Mouse (Mus musculus) heart, adult 8-10 months (tissue): Measurements from ENCODE around the gene Krtap17-1. TPM values are rescaled to one million over a fixed set of nuclear protein-coding genes. Genes with fewer than 3 reads are reported as not detected.

Source experiments
- DNase-seq: peaks from one replicate; pipeline ENCODE4 v3.0.0; 2022; ENCODE audit warnings: low spot score
- total RNA-seq, 4 experiments: library from RNA; stranded (reverse); gene quantifications; 2 replicates each; pipeline ENCODE4 v1.2.4; 2022

The Krtap17-1 gene
- total RNA-seq, 4 experiments from 2014 or later = not detected

DNA sequence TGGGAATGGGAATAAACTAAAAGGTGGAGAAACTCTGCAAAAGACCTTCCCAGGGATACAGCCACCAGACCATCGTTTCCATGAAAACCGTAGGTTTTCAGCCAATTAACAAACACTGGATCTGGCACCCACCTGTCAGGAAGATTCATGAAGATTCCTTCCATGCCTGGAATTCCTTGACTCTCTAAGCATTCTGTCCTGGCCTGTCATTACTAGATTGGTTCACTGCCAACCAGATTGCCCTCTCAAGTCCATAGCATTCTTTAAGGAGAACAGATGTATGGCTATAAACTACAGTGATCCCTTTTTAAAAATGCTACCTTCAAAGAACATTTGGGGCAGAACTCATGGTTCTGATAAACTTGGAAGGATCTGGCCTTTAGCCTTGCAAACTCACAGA is 27.8 kb downstream of the Krtap17-1 start:
- no peak for DNase-seq

DNA sequence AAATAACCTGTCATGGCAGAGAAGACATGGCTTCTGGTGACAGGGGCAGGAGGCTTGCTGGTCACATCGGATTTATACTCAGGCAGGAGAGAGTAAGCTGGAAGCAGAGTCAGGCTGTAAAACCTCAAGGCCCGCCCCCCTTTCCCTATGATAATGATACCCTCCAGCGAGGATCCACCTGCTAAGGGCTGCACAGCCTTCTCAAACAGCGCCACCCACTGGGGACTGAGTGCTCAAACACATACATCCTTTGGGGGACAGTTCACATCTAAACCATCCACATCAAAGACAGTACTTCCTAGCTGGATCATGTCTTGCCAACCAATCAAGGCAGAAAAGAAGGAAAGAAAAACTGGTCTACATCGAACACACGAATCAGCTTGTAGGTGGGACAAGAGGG is 29.6 kb downstream of the Krtap17-1 start:
- no peak for DNase-seq

DNA sequence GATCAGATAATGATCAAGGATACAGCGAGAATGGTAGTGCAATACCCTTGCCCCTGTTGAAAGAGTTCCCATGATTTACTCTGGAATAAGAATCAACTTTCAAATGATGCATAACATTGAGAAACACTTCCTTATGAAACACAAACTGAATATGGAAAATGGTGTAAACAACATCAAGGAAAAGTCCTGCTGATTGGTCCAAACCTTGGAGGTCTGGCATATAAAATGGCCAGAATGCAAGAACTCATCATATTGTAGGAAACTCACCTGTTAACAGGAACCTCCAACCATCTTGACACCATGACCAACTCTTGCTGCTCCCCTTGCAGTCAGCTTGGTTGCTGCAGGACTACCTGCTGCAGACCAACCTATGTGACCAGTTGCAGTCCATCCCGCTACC is 45.6 kb downstream of the Krtap17-1 start, which contains the start of gene Krtap9-5:
Gene Krtap9-5 (plus strand): TSS at position 301 of the 400 bp plus-strand sequence.
- DNase-seq = no peak

Other genes starting within 250 kb of the Krtap17-1 start
- not detected for gene Gm11595, start 221.1 kb downstream of the Krtap17-1 start, total RNA-seq
- gene Krtap4-8, start 213.3 kb downstream of the Krtap17-1 start, total RNA-seq = not detected
- gene Krtap4-9, start 208.8 kb downstream of the Krtap17-1 start, total RNA-seq = not detected
- gene Gm11596, start 200.5 kb downstream of the Krtap17-1 start, total RNA-seq = not detected
- not detected for gene Gm11569, start 195.1 kb downstream of the Krtap17-1 start, total RNA-seq
- gene Gm11554, start 189.5 kb downstream of the Krtap17-1 start, total RNA-seq = not detected
- gene Krtap4-13, start 184.1 kb downstream of the Krtap17-1 start, total RNA-seq = not detected
- gene Gm11564, start 178.3 kb downstream of the Krtap17-1 start, total RNA-seq = not detected
- not detected for gene 2300003K06Rik, start 155.9 kb downstream of the Krtap17-1 start, total RNA-seq
- not detected for gene Krtap4-16, start 142.4 kb downstream of the Krtap17-1 start, total RNA-seq
- not detected for gene Gm11568, start 136.1 kb downstream of the Krtap17-1 start, total RNA-seq
- not detected for gene Gm11559, start 129.5 kb downstream of the Krtap17-1 start, total RNA-seq
- not detected for gene Krtap9-1, start 120.6 kb downstream of the Krtap17-1 start, total RNA-seq
- gene Gm11567, start 114.8 kb downstream of the Krtap17-1 start, total RNA-seq = not detected
- gene Krtap31-1, start 86.1 kb downstream of the Krtap17-1 start, total RNA-seq = not detected
- not detected for gene Gm11565, start 79.2 kb downstream of the Krtap17-1 start, total RNA-seq
- not detected for gene Krtap31-2, start 57.7 kb downstream of the Krtap17-1 start, total RNA-seq
- not detected for gene Krtap9-5, start 45.5 kb downstream of the Krtap17-1 start, total RNA-seq
- not detected for gene Krtap29-1, start 14.9 kb downstream of the Krtap17-1 start, total RNA-seq
- not detected for gene Krtap16-1, start 7.4 kb downstream of the Krtap17-1 start, total RNA-seq
- not detected for gene Krt33a, start 22.2 kb upstream of the Krtap17-1 start, total RNA-seq
- gene Krt33b, start 35.9 kb upstream of the Krtap17-1 start, total RNA-seq = not detected
- not detected for gene Krt34, start 47.6 kb upstream of the Krtap17-1 start, total RNA-seq
- gene Krt31, start 56.6 kb upstream of the Krtap17-1 start, total RNA-seq = not detected
- not detected for gene Krt32, start 94.2 kb upstream of the Krtap17-1 start, total RNA-seq
- gene Krt35, start 102.2 kb upstream of the Krtap17-1 start, total RNA-seq = not detected
- not detected for gene Krt36, start 111.6 kb upstream of the Krtap17-1 start, total RNA-seq
- not detected for gene Krt13, start 127.6 kb upstream of the Krtap17-1 start, total RNA-seq
- under 1 TPM in 1 of 4 experiments, not detected in 3; 0.92 TPM for gene Krt15, start 141.9 kb upstream of the Krtap17-1 start, total RNA-seq
- 1 to 10 TPM; 4.6 to 9.6 (median 6.7) TPM for gene Krt19, start 154.7 kb upstream of the Krtap17-1 start, total RNA-seq
- not detected for gene Krt9, start 199.3 kb upstream of the Krtap17-1 start, total RNA-seq
- gene Krt14, start 213.6 kb upstream of the Krtap17-1 start, total RNA-seq = under 1 TPM in 2 of 4 experiments, not detected in 2; 0.25 to 0.63 TPM